Mouse (Mus musculus) liver, embryonic 16.5 days (tissue): ENCODE data around the gene Magi2. TPM values are rescaled to one million over a fixed set of nuclear protein-coding genes. Genes with fewer than 3 reads are reported as not detected.

Experiments
- ATAC-seq: fragments of 200-750 bp; cut with Nextera tagmentation; 2 replicates; pipeline ENCODE4 v1.8.0; 2017; ENCODE audit warnings: low read depth, mild to moderate bottlenecking, moderate number of reproducible peaks, moderate library complexity
- H3K27ac ChIP-seq: fragments of 300-500 bp; sonication (generic); 2 replicates; pipeline ENCODE4 v1.5.1; 2014; ENCODE audit warnings: mild to moderate bottlenecking, low read length
- H3K27me3 ChIP-seq: fragments of 300-500 bp; sonication (generic); 2 replicates; pipeline ENCODE4 v1.6.1; 2014; ENCODE audit warnings: low read depth, low read length, mixed read lengths; ENCODE audit not compliant: control insufficient read depth, insufficient read depth
- H3K36me3 ChIP-seq: fragments of 300-500 bp; sonication (generic); 2 replicates; pipeline ENCODE4 v1.6.1; 2014; ENCODE audit warnings: mild to moderate bottlenecking; ENCODE audit not compliant: control insufficient read depth, insufficient read depth
- H3K4me1 ChIP-seq: fragments of 300-500 bp; sonication (generic); 2 replicates; pipeline ENCODE4 v1.6.1; 2014; ENCODE audit warnings: low read depth, low read length, mixed read lengths; ENCODE audit not compliant: control insufficient read depth
- H3K4me2 ChIP-seq: fragments of 300-500 bp; sonication (generic); 2 replicates; pipeline ENCODE4 v1.6.1; 2014; ENCODE audit warnings: low read depth, low read length, mixed read lengths
- H3K4me3 ChIP-seq: fragments of 300-500 bp; sonication (generic); 2 replicates; pipeline ENCODE4 v1.5.1; 2014; ENCODE audit warnings: low read depth, mild to moderate bottlenecking, low read length
- H3K9ac ChIP-seq: fragments of 300-500 bp; sonication (generic); 2 replicates; pipeline ENCODE4 v1.6.1; 2014; ENCODE audit warnings: low read depth, low read length
- H3K9me3 ChIP-seq: fragments of 300-500 bp; sonication (generic); replicated peaks from 2 replicates; pipeline ENCODE4 v1.6.1; 2016; ENCODE audit warnings: low read length; ENCODE audit not compliant: control insufficient read depth
- WGBS: fragments of 180-500 bp; shearing (Covaris S2); extraction: QIAGEN DNeasy Blood & Tissue Kit; methylation state at CpG from one replicate; pipeline ENCODE4 v1.1.7; 2014; ENCODE audit not compliant: insufficient replicate concordance; 5-methylcytosine and 5-hydroxymethylcytosine counted together
- polyA plus RNA-seq: library from polyadenylated mRNA; unstranded; fragments of >200 nt; fragmentation: Nextera tagmentation; extraction: Ambion mirVana; gene quantifications from 2 replicates; pipeline ENCODE4 v1.2.1, GENCODE M21; 2015

The Magi2 gene
- 0.23 and 0.34 TPM in 2 replicates for polyA plus RNA-seq

DNA sequence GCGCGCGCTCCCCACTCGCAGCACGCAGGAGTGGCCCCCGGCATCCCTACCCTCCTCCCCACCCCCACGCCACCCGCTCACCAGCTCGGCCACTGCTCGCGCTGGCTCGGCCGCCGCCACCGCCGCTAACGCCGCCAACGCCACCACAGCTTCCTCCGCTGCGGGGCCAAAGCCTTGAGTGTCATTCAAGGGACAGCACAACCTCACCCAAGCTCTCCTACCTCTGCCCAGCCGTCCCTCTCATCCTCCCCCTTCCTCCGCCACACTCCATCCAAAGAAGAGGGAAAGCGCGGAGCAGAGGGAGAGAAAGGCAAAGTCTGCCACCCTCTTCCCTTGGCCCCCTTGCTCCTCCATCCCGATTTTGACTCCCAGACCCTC, at the start of gene Magi2:
TSS of gene Magi2 (plus strand) at position 171 of the 378 bp plus-strand sequence.
- H3K27ac ChIP-seq = no peak within 1 kb of the TSS
- 0 out of 2 replicates have a peak, but pooled peaks have one; percentile 24 for ATAC-seq

DNA sequence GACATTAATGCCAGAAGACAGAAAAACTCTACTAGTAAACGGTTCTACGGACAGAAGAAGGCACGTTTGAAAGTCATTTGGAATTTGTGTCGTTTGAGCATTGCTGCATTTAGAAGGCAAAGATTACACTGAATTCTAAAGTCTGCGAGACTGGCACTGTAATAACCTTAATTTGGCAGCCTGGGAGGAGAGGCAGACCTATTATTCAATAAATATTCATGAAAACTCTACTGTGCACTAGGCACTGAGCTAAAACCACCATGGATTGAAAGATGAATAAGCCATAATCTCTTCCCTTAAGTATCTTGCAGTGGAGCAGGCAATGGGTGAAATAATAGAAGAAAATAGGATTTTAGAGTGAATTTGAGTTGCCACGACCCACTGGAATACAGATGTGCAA, 48.2 kb upstream of the Magi2 start:
- Histone ChIP-seq H3K9ac (no peak overlapping the region), H3K4me3 (no peak overlapping the region), H3K4me2 (no peak overlapping the region), H3K9me3 (no peaks in the 10 kb centered on the region), H3K27ac (no peak overlapping the region), H3K27me3 (no peaks in the 10 kb centered on the region), H3K36me3 (no peaks in the 10 kb centered on the region), H3K4me1 (no peaks in the 10 kb centered on the region)
- ATAC-seq = no peak
- WGBS = 53% methylated on average over 6 of the region's 6 CpGs

More for the DNA sequence above, at the start of gene Magi2:
- no peak within 1 kb of the TSS for H3K9ac ChIP-seq
- peak within 1 kb of the TSS; percentile 51 for H3K4me2 ChIP-seq
- H3K4me1 ChIP-seq = no peaks in the 10 kb centered on the region
- H3K4me3 ChIP-seq = peak within 1 kb of the TSS; percentile 42
- H3K9me3 ChIP-seq = no peaks in the 10 kb centered on the region
- 1% methylated on average over 14 of the region's 26 CpGs for WGBS
- H3K27me3 ChIP-seq = peaks cover 27% of the 10 kb centered on the region
- no peaks in the 10 kb centered on the region for H3K36me3 ChIP-seq

DNA sequence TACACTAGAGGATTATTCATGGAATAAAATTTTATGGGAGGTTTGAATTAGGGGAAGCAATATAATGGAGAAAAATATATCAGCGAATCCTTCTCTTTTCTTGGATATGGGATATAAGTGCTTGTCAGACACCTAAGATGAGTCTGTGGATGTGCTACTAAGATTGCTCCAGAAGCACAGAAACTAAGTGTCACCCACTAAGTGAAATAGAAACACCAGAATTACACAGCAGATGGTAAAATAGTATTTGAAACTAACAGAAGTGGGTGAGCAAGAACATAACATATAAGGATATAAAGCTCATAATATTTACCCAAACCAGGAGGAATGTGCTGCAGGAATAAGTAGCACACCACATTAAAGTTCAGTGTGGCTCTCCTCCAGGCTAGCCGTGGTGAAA, 40.7 kb upstream of the Magi2 start:
- Histone ChIP-seq H3K36me3 (no peaks in the 10 kb centered on the region), H3K4me3 (no peak overlapping the region), H3K27me3 (no peaks in the 10 kb centered on the region), H3K4me2 (no peak overlapping the region), H3K9me3 (no peaks in the 10 kb centered on the region), H3K9ac (no peak overlapping the region), H3K27ac (no peak overlapping the region), H3K4me1 (no peaks in the 10 kb centered on the region)
- WGBS = 62% methylated on average over 2 of the region's 2 CpGs
- ATAC-seq = no peak

DNA sequence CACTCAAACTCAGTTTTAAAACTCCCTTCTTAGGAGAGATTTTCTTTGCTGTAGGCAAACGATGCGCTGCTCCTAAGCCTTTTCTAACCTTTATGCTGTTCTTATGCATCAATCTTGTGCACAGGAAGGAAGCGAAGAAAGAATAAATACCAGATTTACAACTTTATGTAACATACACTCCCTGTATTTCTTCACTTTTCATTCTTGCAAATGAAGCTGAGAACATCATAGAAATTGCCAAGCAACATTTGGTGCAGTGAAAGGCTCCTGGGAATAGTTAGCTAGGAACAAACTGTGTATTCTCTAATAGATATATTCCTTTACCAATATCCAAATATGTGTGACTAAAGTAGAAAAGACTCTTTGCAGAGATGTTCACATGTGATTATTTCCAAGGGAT, 15.2 kb upstream of the Magi2 start:
- no peaks in the 10 kb centered on the region for H3K9me3 ChIP-seq
- no peak overlapping the region for H3K4me2 ChIP-seq
- no peaks in the 10 kb centered on the region for H3K27me3 ChIP-seq
- H3K4me3 ChIP-seq = no peak overlapping the region
- no peaks in the 10 kb centered on the region for H3K36me3 ChIP-seq
- H3K27ac ChIP-seq = no peak overlapping the region
- WGBS = 74% methylated on average over 3 of the region's 3 CpGs
- H3K4me1 ChIP-seq = no peaks in the 10 kb centered on the region
- no peak overlapping the region for H3K9ac ChIP-seq
- ATAC-seq = no peak

DNA sequence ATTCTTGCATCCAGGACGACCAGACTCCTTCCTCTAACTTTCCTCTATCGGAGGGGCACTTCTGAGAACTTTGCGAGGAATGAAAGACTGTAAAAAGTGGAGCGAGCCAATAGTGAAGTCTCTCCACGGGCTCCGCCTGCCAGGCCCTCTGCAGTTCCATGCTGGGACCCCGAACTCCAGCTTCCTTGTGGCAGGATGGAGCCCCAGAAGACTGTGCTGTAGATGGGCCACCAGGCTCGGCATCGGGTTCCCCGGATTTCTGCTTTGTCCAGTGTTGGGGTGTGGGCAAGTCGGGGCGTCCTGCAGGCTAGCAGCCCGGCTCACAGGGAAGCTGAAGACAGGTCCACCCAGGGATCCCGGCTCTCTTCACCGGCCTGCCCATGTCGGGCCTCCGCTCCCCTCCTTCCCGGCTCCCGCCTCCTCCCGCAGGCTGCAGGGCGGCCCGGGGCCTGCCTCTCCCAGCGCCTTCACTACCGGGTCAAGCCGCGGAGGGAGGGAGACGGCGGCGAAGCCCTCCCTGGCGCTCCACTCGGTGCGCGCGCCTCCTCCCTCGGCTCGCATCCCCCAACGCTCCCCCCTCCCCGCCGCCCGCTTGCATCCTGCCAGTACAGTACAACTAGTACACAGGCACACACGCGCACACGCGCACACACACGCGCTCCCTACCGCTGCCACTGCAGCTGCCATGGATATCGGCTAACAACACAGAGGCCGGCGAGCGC, 531 bp upstream of the Magi2 start:
- H3K9me3 ChIP-seq = no peaks in the 10 kb centered on the region
- H3K9ac ChIP-seq = no peak overlapping the region
- H3K27ac ChIP-seq = no peak overlapping the region
- peaks cover 27% of the 10 kb centered on the region for H3K27me3 ChIP-seq
- H3K36me3 ChIP-seq = no peaks in the 10 kb centered on the region
- ATAC-seq = peak; percentile 65
- H3K4me1 ChIP-seq = no peaks in the 10 kb centered on the region
- 2% methylated on average over 20 of the region's 51 CpGs for WGBS
- peak overlapping the region; percentile 51 for H3K4me2 ChIP-seq
- H3K4me3 ChIP-seq = peak overlapping the region; percentile 42

DNA sequence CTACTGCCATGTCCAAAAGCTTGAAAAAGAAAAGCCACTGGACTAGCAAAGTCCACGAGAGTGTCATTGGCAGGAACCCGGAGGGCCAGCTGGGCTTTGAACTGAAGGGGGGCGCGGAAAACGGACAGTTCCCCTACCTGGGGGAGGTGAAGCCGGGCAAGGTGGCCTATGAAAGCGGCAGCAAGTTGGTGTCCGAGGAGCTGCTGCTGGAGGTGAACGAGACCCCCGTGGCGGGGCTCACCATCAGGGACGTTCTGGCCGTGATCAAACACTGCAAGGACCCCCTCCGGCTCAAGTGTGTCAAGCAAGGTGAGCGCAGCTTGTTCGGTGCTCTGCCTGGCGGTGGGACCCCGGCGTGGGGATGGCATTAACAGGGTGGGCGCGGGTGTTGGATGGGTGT, 445 bp downstream of the Magi2 start:
- H3K4me1 ChIP-seq = no peaks in the 10 kb centered on the region
- no peak overlapping the region for H3K27ac ChIP-seq
- H3K27me3 ChIP-seq = peaks cover 27% of the 10 kb centered on the region
- ATAC-seq = no peak
- H3K9ac ChIP-seq = no peak overlapping the region
- peak overlapping the region; percentile 51 for H3K4me2 ChIP-seq
- H3K36me3 ChIP-seq = no peaks in the 10 kb centered on the region
- WGBS = under 1% methylated on average over 21 of the region's 21 CpGs
- H3K4me3 ChIP-seq = peak overlapping the region; percentile 42
- H3K9me3 ChIP-seq = no peaks in the 10 kb centered on the region

DNA sequence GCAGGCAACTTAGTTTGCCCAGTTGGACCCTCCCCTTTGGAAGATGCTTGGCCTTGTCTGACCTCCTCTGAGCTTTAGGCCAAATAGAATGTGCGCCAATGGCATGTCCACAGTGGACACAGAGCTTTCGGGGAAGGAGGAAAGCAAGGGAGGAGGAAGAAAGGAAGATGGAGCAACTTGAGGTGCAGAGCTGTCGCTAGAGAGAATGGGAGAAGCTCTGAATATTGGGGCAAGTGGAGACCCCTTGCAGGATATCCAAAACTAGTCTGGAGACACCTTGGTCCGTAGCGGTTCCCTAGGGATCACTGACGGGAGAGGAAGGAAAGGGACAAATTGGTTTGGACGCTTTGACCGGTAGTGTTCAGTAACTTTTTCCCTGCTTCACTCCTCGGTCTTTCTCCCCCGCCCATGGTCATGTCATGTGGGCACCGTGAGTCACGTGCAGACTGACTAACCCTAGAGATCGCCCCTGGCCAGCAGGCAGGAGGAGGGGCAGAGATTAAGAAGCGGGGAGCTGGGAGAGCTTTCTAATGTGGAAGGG, 1.0 kb downstream of the Magi2 start:
- Histone ChIP-seq H3K4me1 (no peaks in the 10 kb centered on the region), H3K4me3 (peak overlapping the region; percentile 42; the same call in 1 of the 2 replicates), H3K9ac (no peak overlapping the region), H3K9me3 (no peaks in the 10 kb centered on the region), H3K36me3 (no peaks in the 10 kb centered on the region), H3K4me2 (peak overlapping the region; percentile 51; the same call in 1 of the 2 replicates), H3K27ac (no peak overlapping the region), H3K27me3 (peaks cover 27% of the 10 kb centered on the region)
- ATAC-seq = no peak
- WGBS = 1% methylated on average over 14 of the region's 14 CpGs

DNA sequence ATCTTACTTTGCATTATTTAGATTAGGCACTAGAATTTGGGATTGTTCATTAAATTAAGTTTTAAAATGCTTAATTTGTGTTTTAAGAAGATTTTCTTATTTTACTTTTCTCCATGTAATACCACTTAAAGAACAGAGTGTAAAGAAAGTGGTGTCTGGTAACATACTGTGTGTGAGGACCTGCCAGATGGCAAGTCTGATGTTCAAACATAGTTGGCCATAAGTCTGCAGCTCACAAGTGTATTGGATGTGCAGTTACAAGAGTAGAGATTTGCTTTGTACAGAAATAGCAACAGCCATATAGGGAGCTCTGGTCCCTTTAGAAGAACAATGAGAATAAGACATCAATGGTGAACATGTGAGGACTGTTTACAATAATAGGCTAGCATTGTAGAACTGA, 15.0 kb downstream of the Magi2 start:
- no peak for ATAC-seq
- no peak overlapping the region for H3K27ac ChIP-seq
- no peaks in the 10 kb centered on the region for H3K27me3 ChIP-seq

DNA sequence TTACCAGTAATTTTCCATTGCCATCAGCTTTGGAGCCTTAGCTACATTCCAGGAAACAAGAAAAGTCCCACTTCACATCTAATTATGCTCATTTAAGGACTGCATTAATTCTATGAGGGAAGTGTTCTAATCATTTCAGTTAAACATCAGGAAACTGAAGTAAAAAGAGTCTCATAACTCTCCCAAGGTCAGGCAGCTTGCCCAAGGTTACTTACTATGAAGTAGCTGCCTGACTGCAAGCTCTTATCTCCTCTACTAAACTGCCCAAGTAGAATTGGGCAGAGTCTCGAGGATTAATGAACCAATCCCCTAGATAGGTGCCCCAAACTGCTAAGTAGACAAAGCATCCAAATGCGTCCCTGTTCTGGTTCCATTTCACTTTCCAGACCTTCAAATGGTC, 19.6 kb downstream of the Magi2 start:
- no peaks in the 10 kb centered on the region for H3K4me1 ChIP-seq
- H3K9ac ChIP-seq = no peak overlapping the region
- no peak overlapping the region for H3K4me3 ChIP-seq
- no peak for ATAC-seq
- no peak overlapping the region for H3K27ac ChIP-seq
- WGBS = 35% methylated on average over 2 of the region's 2 CpGs
- no peaks in the 10 kb centered on the region for H3K27me3 ChIP-seq
- H3K36me3 ChIP-seq = no peaks in the 10 kb centered on the region
- H3K4me2 ChIP-seq = no peak overlapping the region
- no peaks in the 10 kb centered on the region for H3K9me3 ChIP-seq

More for the DNA sequence above, 15.0 kb downstream of the Magi2 start:
- no peaks in the 10 kb centered on the region for H3K36me3 ChIP-seq
- H3K9ac ChIP-seq = no peak overlapping the region
- H3K9me3 ChIP-seq = no peaks in the 10 kb centered on the region
- no peaks in the 10 kb centered on the region for H3K4me1 ChIP-seq
- H3K4me2 ChIP-seq = no peak overlapping the region
- no peak overlapping the region for H3K4me3 ChIP-seq
